Mouse (Mus musculus) forebrain, embryonic 11.5 days (tissue): ENCODE measurements around the gene Polr2g. TPM values are rescaled to one million over a fixed set of nuclear protein-coding genes. Genes with fewer than 3 reads are reported as not detected.
A peak's percentile ranks its signal among the peaks of the same experiment; 100 is the strongest.

Experiments
- ATAC-seq: fragments of 200-750 bp; cut with Nextera tagmentation; replicated peaks from 2 replicates; pipeline ENCODE4 v1.8.0; 2017; ENCODE audit warnings: moderate TSS enrichment; ENCODE audit not compliant: low FRiP score
- DNase-seq: peaks from one replicate; pipeline ENCODE4 v3.0.0-alpha.2; 2017; ENCODE audit warnings: low spot score
- H3K27ac ChIP-seq: fragments of 300-500 bp; sonication (generic); 2 replicates; pipeline ENCODE4 v1.5.1; 2014; ENCODE audit warnings: low read depth, low read length
- H3K27me3 ChIP-seq: fragments of 300-500 bp; sonication (generic); 2 replicates; pipeline ENCODE4 v1.6.1; 2014; ENCODE audit warnings: mild to moderate bottlenecking, low read length, mixed read lengths; ENCODE audit not compliant: control insufficient read depth, insufficient read depth
- H3K36me3 ChIP-seq: fragments of 300-500 bp; sonication (generic); 2 replicates; pipeline ENCODE4 v1.6.1; 2014; ENCODE audit warnings: mild to moderate bottlenecking, low read length, moderate library complexity, mixed read lengths; ENCODE audit not compliant: control insufficient read depth, insufficient read depth
- H3K4me1 ChIP-seq: fragments of 300-500 bp; sonication (generic); replicated peaks from 2 replicates; pipeline ENCODE4 v1.6.1; 2014; ENCODE audit warnings: low read length, mixed read lengths; ENCODE audit not compliant: control insufficient read depth, insufficient read depth
- H3K4me2 ChIP-seq: fragments of 300-500 bp; sonication (generic); 2 replicates; pipeline ENCODE4 v1.6.1; 2014; ENCODE audit warnings: low read depth, mild to moderate bottlenecking, low read length, moderate library complexity, mixed read lengths; ENCODE audit not compliant: severe bottlenecking
- H3K4me3 ChIP-seq: fragments of 300-500 bp; sonication (generic); 2 replicates; pipeline ENCODE4 v1.5.1; 2014; ENCODE audit warnings: low read depth, low read length
- H3K9ac ChIP-seq: fragments of 300-500 bp; sonication (generic); 2 replicates; pipeline ENCODE4 v1.6.1; 2014; ENCODE audit warnings: low read length
- H3K9me3 ChIP-seq: fragments of 300-500 bp; sonication (generic); 2 replicates; pipeline ENCODE4 v1.6.1; 2016; ENCODE audit warnings: low read length, mixed read lengths; ENCODE audit not compliant: control insufficient read depth
- WGBS: fragments of 180-500 bp; shearing (Covaris S2); extraction: QIAGEN DNeasy Blood & Tissue Kit; methylation state at CpG from one replicate; pipeline ENCODE4 v1.1.7; 2014; 5-methylcytosine and 5-hydroxymethylcytosine counted together
- polyA plus RNA-seq: library from polyadenylated mRNA; unstranded; fragments of >200 nt; fragmentation: Nextera tagmentation; extraction: Ambion mirVana; gene quantifications from 2 replicates; pipeline ENCODE4 v1.2.1, GENCODE M21; 2014

Polr2g gene
- polyA plus RNA-seq: 151 and 156 TPM in 2 replicates

DNA sequence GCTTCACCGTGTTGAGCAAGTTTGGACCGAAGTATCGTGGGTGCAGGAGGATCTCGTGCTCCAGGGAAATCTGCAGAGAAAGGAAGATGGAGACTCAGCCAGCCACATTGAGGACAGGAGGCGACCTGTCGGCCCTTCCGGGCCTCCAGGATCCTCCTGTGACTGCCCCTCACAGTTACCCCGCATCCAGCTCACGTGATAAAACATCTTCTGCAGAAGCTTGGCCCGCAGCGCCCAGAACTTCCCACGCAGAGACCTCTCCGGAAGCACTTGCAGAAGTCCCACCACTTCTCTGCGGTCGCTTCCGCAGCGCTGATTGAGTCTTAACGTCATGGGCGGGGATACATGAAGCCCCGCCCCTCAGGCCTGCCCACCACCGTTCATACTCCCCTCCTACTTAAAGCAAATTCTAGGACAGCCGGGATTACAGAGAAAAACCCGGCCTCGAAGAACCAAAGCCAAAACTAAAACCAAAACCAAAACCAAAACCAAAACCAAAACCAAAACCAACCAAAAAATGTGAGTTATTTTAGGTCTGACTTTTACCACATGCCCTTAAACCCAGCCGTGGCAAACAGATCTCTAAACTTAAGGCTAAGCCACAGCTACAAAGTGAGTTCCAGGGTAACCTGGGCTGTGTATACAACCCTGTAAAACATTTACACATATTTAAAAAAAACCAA is at the start of gene Polr2g:
Gene Polr2g, minus strand, starts transcription at position 314 of the 683 bp plus-strand sequence.
- peak within 1 kb of the TSS; percentile 78 for H3K4me3 ChIP-seq
- WGBS: 2% methylated on average over 25 of the region's 25 CpGs
- no peaks in the 10 kb centered on the region for H3K9me3 ChIP-seq
- ATAC-seq (peak; percentile 75), DNase-seq (peak; percentile 90)
- no peaks in the 10 kb centered on the region for H3K27me3 ChIP-seq
- H3K27ac ChIP-seq: 0 out of 2 replicates have a peak within 1 kb of the TSS, but pooled peaks have one; percentile 31
- peaks cover 8% of the 10 kb centered on the region for H3K4me1 ChIP-seq
- H3K4me2 ChIP-seq: peak within 1 kb of the TSS; percentile 69
- peak within 1 kb of the TSS; percentile 81 for H3K9ac ChIP-seq
- H3K36me3 ChIP-seq: peaks cover 8% of the 10 kb centered on the region; the same call in 1 of the 2 replicates

DNA sequence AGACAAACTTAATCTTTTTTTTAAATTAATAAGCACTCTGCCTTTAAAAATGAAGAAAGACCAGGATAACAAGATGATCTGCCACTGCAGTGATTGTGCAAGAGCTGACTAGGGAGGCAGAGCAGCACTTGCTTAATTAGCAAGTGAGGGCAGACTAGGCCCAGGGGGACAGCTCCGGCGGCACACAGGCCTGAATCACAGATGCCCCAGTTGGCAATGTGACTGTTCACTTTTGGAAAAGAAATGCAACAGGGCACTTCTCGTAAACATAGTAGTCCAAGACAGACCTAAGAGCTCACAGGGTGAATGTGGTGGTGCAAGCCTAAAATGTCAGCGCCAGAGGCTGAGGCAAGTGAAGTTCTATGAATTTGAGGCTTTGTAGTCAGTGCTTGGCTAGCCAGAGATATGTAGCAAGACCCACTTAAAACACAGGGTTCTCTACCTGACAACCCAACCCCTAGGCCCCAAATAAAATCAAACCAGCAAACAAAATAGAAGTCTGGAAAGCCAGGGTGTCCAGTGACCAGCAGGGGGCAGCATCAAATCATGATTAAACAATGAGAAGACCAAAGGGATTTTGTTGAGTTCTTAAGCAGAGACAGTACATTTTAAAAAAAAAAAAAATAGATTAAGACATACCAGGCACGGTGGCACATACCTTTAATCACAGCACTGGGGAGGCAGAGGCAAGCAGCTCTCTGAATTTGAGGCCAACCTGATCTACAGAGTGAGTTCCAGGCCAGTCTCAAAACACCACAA is 46.2 kb upstream of the Polr2g start:
- Histone ChIP-seq H3K4me3 (no peak overlapping the region), H3K4me2 (no peak overlapping the region), H3K27me3 (no peaks in the 10 kb centered on the region), H3K9ac (no peak overlapping the region), H3K27ac (no peak overlapping the region), H3K9me3 (no peaks in the 10 kb centered on the region), H3K4me1 (peaks cover 7% of the 10 kb centered on the region; the same call in 1 of the 2 replicates), H3K36me3 (peaks cover 3% of the 10 kb centered on the region; the same call in 1 of the 2 replicates)
- DNase-seq (peak; percentile 83), ATAC-seq (no peak)
- 63% methylated on average over 5 of the region's 5 CpGs for WGBS

DNA sequence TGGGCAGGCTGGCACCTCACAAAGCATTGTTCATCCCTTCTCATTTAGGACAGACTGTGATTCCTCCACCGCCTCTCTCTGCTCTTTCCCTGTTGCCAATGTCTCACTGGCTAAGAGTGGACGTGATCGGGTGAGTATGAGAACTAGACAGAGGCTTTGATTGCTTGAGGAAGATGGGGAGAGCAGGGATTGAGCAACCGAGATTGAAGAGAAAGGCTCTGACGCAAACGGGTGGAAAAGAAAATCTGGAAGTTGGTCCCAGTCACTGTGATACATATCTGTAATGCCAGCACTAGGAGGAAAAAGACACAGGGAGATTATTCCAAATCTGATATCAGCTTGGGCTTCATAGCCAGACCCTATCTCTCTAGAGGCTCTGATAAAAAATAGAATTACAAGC is 44.6 kb upstream of the Polr2g start:
- WGBS: 88% methylated on average over 6 of the region's 6 CpGs
- Histone ChIP-seq H3K4me2 (no peak overlapping the region), H3K9me3 (no peaks in the 10 kb centered on the region), H3K4me3 (no peak overlapping the region), H3K4me1 (peaks cover 16% of the 10 kb centered on the region), H3K36me3 (peaks cover 3% of the 10 kb centered on the region; the same call in 1 of the 2 replicates), H3K27me3 (no peaks in the 10 kb centered on the region), H3K27ac (no peak overlapping the region), H3K9ac (no peak overlapping the region)
- DNase-seq: no peak
- ATAC-seq: no peak

DNA sequence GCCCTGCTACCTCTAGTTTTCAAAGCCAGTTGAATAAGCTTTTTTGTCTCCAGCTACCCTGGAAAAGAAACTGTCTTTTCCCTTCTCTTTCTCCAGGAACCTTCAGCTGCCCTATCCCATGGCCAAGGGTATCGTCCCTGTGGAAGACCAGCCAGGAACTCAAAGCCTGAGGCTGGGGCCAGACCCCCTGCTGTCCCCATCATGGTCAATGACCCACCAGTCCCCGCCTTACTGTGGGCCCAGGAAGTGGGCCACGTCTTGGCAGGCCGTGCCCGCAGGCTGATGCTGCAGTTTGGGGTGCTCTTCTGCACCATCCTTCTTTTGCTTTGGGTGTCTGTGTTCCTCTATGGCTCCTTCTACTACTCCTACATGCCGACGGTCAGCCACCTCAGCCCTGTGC is 42.6 kb upstream of the Polr2g start:
- ATAC-seq: no peak

DNA sequence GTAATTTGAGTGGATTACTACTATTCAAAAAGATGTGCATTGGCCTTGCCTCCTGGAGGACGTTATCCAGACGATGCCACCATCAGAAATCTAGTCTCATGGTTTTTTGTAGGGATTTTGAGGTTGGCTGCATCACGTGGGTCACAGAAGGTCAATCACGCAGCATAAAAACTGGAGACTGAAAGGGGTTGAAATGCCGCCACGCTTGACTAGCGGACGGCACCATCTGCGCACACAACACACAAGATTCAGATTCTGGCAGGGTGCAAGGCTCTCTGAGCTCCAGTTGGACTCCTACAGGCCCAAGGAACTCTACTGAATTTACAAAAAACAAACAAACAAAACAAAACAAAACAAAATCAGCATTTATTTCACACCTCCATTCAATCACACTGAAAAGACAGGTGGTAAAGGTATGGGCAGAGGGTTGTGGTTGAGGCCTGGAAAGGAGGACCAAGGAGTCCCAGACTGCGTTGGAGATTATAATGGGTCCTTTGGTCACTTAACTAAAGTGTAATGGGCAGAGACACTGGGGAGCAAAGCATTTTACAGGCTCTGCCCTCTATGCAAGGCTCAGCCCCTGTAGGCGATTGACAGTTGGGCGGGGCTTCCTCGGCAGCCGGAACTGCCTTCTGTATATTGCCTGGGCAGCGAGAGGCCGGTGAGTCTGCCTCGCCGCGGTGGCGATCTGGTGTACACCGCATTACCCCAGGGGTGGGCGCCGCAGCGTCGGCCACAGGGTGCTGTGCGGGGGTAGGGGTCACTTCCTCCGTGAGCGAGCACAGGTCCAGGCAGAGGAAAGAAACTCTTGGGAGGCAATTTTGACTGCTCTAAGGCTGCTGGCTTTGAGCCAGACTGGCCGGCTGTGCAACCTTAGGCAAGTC is 41.8 kb upstream of the Polr2g start:
- no peaks in the 10 kb centered on the region for H3K27me3 ChIP-seq
- H3K4me2 ChIP-seq: peak overlapping the region; percentile 91
- ATAC-seq (peak; percentile 31; the same call in 1 of the 2 replicates), DNase-seq (peak; percentile 79)
- peak overlapping the region; percentile 10; the same call in 1 of the 2 replicates for H3K27ac ChIP-seq
- WGBS: 19% methylated on average over 29 of the region's 29 CpGs
- no peaks in the 10 kb centered on the region for H3K9me3 ChIP-seq
- H3K4me1 ChIP-seq: peaks cover 16% of the 10 kb centered on the region
- H3K9ac ChIP-seq: peak overlapping the region; percentile 48
- no peaks in the 10 kb centered on the region for H3K36me3 ChIP-seq
- peak overlapping the region; percentile 47 for H3K4me3 ChIP-seq

More for the DNA sequence above, 42.6 kb upstream of the Polr2g start:
- DNase-seq: no peak
- Histone ChIP-seq H3K36me3 (peaks cover 3% of the 10 kb centered on the region; the same call in 1 of the 2 replicates), H3K27ac (no peak overlapping the region), H3K4me3 (no peak overlapping the region), H3K27me3 (no peaks in the 10 kb centered on the region), H3K4me2 (peak overlapping the region; percentile 91; the same call in 1 of the 2 replicates), H3K9ac (no peak overlapping the region), H3K4me1 (peaks cover 16% of the 10 kb centered on the region), H3K9me3 (no peaks in the 10 kb centered on the region)
- WGBS: 94% methylated on average over 7 of the region's 7 CpGs

DNA sequence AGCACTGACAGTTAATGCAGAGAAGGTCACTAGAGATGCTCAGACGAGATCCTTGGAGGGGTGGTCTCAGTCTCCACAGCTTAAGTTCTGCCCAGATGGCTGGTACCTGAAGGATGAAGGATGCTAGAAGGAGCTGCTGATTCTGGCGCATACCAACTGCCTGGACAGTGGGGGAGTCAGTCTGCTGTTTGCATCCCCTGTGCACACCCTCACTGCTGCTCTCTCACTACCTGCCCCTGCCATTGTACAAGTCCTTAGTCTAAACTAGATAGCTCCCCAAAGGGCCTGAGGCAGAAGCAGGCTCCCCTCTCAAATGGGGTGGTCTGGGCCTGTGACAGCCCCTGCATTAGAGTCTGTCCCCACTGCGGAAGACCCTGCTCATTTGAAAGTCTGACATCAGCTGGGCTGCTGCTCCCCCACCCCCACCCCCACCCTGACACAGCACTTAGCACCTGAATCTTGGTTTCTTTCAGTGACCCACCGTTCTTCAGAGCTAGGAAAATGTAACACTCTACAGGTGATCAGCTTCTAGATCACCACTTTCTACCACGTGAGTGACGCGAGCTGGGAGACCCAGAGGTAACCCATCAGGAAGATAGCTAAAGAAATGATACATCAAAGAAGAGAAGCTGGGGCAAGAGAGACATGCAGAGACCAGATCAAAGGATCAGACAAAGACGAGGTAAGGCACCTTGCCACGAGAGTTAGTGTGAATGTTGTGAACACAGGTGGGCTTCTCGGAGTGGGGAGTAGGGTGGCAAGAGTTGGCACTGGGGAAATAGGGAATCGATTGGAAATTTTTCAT is 40.9 kb upstream of the Polr2g start, which contains the start of gene Gng3:
Gene Gng3, minus strand, starts transcription at position 92 of the 805 bp plus-strand sequence.
- H3K4me2 ChIP-seq: peak within 1 kb of the TSS; percentile 91
- ATAC-seq (peak; percentile 79), DNase-seq (peak; percentile 81)
- peak within 1 kb of the TSS; percentile 47 for H3K4me3 ChIP-seq
- H3K4me1 ChIP-seq: peaks cover 16% of the 10 kb centered on the region
- peak within 1 kb of the TSS; percentile 87 for H3K9ac ChIP-seq
- H3K9me3 ChIP-seq: no peaks in the 10 kb centered on the region
- no peaks in the 10 kb centered on the region for H3K27me3 ChIP-seq
- peak within 1 kb of the TSS; percentile 95 for H3K27ac ChIP-seq
- H3K36me3 ChIP-seq: peaks cover 3% of the 10 kb centered on the region; the same call in 1 of the 2 replicates
- WGBS: 39% methylated on average over 11 of the region's 11 CpGs

DNA sequence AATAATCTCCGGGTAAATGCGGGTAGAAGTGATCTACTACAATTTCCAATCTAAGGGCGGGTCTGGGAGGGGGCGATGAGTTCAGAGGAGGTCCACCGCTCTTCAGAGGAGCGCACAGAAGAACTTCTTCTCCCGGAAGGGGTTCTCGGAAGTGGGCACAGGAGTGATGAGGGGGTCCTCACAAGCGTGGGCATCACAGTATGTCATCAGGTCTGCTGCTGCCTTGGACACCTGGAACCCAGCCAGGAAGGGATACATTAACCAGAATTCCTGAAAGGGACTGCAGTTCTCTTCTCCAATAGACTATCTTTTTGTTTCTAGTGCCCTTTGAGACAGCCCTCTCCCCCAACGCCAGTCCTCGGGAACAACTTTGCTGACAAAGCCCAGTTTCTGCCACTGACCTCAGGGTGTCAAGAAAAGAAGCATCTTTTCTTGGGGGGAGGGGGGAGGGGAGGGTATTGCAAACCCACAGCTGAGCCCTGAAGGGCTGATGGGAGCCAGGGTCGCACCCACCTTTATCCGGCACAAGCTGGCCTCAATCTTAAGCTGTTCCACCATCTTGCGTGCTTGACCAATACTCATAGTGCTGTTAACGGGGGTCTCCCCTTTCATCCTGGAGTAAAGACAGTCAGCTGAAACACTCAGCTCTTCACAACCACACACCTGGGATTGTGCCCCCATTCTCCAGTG is 39.8 kb upstream of the Polr2g start:
- Histone ChIP-seq H3K36me3 (peaks cover 8% of the 10 kb centered on the region), H3K4me2 (peak overlapping the region; percentile 91), H3K4me1 (peaks cover 16% of the 10 kb centered on the region), H3K27ac (peak overlapping the region; percentile 95), H3K9ac (peak overlapping the region; percentile 87), H3K9me3 (no peaks in the 10 kb centered on the region), H3K4me3 (peak overlapping the region; percentile 47), H3K27me3 (no peaks in the 10 kb centered on the region)
- ATAC-seq (peak; percentile 12; the same call in 1 of the 2 replicates), DNase-seq (no peak)
- 22% methylated on average over 15 of the region's 15 CpGs for WGBS
